Mouse (Mus musculus) myocyte (in vitro differentiated cells): ENCODE measurements at regions not wholly inside any gene's neighbourhood (a gene's known extent, or its start where the extent isn't known, plus 50 kb on each side); places are given as distances from the start of the nearest gene placed in this dataset.

ENCODE experiments used
- MAX ChIP-seq: IDR thresholded peaks from one replicate; pipeline ENCODE4 v1.6.1; 2011; ENCODE audit warnings: low read depth, mild to moderate bottlenecking, control low read depth
- MYOD1 ChIP-seq, 3 experiments: IDR thresholded peaks; one replicate each; pipeline ENCODE4 v1.6.1; 2011; ENCODE audit warnings: control low read depth in 2 of 3, low read depth in 2 of 3, mild to moderate bottlenecking in 2 of 3, moderate library complexity in 1 of 3; ENCODE audit not compliant: insufficient read length in 2 of 3, control insufficient read depth in 1 of 3
- MYOG ChIP-seq, 3 experiments: IDR thresholded peaks; one replicate each; pipeline ENCODE4 v1.6.1; 2011; ENCODE audit warnings: control low read depth in 2 of 3, low read depth in 2 of 3, mild to moderate bottlenecking in 2 of 3; ENCODE audit not compliant: insufficient read length in 2 of 3, control insufficient read depth in 1 of 3, insufficient read depth in 1 of 3
- POLR2A ChIP-seq: IDR thresholded peaks from one replicate; pipeline ENCODE4 v1.6.1; 2011; ENCODE audit warnings: low read depth, mild to moderate bottlenecking, control low read depth, moderate library complexity; ENCODE audit not compliant: insufficient read length
- SRF ChIP-seq: IDR thresholded peaks from one replicate; pipeline ENCODE4 v1.6.1; 2011; ENCODE audit warnings: low read depth; ENCODE audit not compliant: control insufficient read depth, insufficient read length
- TCF12 ChIP-seq: IDR thresholded peaks from one replicate; pipeline ENCODE4 v1.6.1; 2011; ENCODE audit warnings: mild to moderate bottlenecking, control low read depth; ENCODE audit not compliant: poor library complexity, insufficient read depth, severe bottlenecking
- USF1 ChIP-seq: IDR thresholded peaks from one replicate; pipeline ENCODE4 v1.6.1; 2011; ENCODE audit warnings: low read depth, mild to moderate bottlenecking, control low read depth, moderate library complexity

- TF ChIP-seq POLR2A (no peak), MYOG (IDR thresholded peaks at IDR 0.05; ENCODE audit: control insufficient read depth in 1 of 3, insufficient read depth in 1 of 3, insufficient read length in 2 of 3, low read depth in 2 of 3) (no peak), TCF12 (no peak), SRF (no peak), MAX (no peak), USF1 (no peak), MYOD1 (IDR thresholded peaks at IDR 0.05; ENCODE audit: control insufficient read depth in 1 of 3, insufficient read length in 2 of 3, low read depth in 2 of 3) (no peak)
Measured at GRCm38 (mm10) chr8:6471089-6471488, 1365.9 kb upstream of the Slc10a2 start.
